Mouse (Mus musculus): ENCODE results near the gene Mapkapk3.

- no peak for TF ChIP-seq MEF2A (IDR thresholded peaks at IDR 0.05; ENCODE audit: extremely low read depth, insufficient replicate concordance, low read depth, low read length, poor library complexity, severe bottlenecking)
- TF ChIP-seq CTCF (IDR thresholded peaks at IDR 0.05 in 2 of 3, conservative IDR thresholded peaks at IDR 0.05 in 1 of 3; ENCODE audit: control insufficient read depth in 1 of 3, insufficient read depth in 1 of 3, low read depth in 2 of 3, low read length in 3 of 3, poor library complexity in 1 of 3, severe bottlenecking in 1 of 3), result no peak
- TF ChIP-seq POLR2A (IDR thresholded peaks at IDR 0.05; ENCODE audit: control insufficient read depth in 1 of 2, insufficient read depth in 1 of 2, low read depth in 1 of 2, low read length in 2 of 2, poor library complexity in 1 of 2), result no peak
- no peak for TF ChIP-seq ZMIZ1 (IDR thresholded peaks at IDR 0.05; ENCODE audit: low read depth, low read length)
- TF ChIP-seq MYC (IDR thresholded peaks at IDR 0.05; ENCODE audit: low read depth, low read length), result no peak
- no peak for TF ChIP-seq POLR2AphosphoS2 (IDR thresholded peaks at IDR 0.05; ENCODE audit: low read length)
- TF ChIP-seq TCF12 (IDR thresholded peaks at IDR 0.05; ENCODE audit: low read depth, low read length), result no peak
- TF ChIP-seq GATA1 (IDR thresholded peaks at IDR 0.05; ENCODE audit: low read depth, low read length), result no peak
- no peak for TF ChIP-seq POLR2AphosphoS5 (IDR thresholded peaks at IDR 0.05; ENCODE audit: borderline replicate concordance, low read depth, low read length)
- TF ChIP-seq ZKSCAN1 (IDR thresholded peaks at IDR 0.05; ENCODE audit: low read depth, low read length), result no peak
- no peak for TF ChIP-seq MXI1 (IDR thresholded peaks at IDR 0.05; ENCODE audit: low read depth, low read length)
- no peak for TF ChIP-seq TBP (IDR thresholded peaks at IDR 0.05; ENCODE audit: low read depth, low read length)
Measured at GRCm38 (mm10) chr9:107303121-107303820, 13.6 kb upstream of the Mapkapk3 start.
